Mouse (Mus musculus) cortical plate, adult 2 months (tissue): Measurements from ENCODE around the gene Spem2.

ENCODE experiments used
- CTCF ChIP-seq: fragments of 200-500 bp; IDR thresholded peaks from 2 replicates; pipeline ENCODE4 v1.5.1; 2011; ENCODE audit warnings: mild to moderate bottlenecking, control low read depth, low read length; ENCODE audit not compliant: insufficient read depth; ENCODE audit errors: extremely low read depth
- POLR2A ChIP-seq: fragments of 200-500 bp; IDR thresholded peaks from 2 replicates; pipeline ENCODE4 v1.6.1; 2011; ENCODE audit warnings: mild to moderate bottlenecking, low read length, control low read depth; ENCODE audit not compliant: insufficient read depth; ENCODE audit errors: extremely low read depth

- TF ChIP-seq CTCF (no peak), POLR2A (no peak)
Observed at GRCm38 (mm10) chr11:69846738-69847688, 28.7 kb upstream of the Spem2 start.
